Mouse (Mus musculus): ENCODE measurements at regions not wholly inside any gene's neighbourhood (a gene's known extent, or its start where the extent isn't known, plus 50 kb on each side); places are given as distances from the start of the nearest gene placed in this dataset.

DNA sequence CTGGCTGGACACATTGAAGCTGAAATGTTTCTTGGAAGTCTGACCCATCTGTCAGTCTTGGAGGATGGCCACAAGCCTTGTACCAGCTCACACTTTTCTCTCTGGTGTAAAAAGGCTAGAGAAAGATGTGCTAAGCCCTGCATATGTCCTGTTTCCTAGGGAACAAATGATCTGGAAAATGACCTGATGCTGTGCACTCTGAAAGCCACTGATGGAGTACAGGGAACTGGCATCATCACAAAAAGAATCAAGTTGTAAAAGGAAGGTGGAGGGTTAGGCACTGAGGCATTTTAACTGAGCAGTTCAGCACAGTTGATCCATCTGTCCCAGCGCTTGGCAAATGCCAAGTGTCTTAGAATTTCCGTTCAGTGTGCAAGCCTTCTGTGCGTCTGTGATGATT, 144.8 kb upstream of the Shh start:
- no peak for TF ChIP-seq BHLHE40 (IDR thresholded peaks at IDR 0.05; ENCODE audit: low read depth, low read length)
- TF ChIP-seq CTCF (conservative IDR thresholded peaks at IDR 0.05 in 1 of 2, IDR thresholded peaks at IDR 0.05 in 1 of 2; ENCODE audit: low read depth in 2 of 2, low read length in 2 of 2) = no peak
